Mouse (Mus musculus): ENCODE measurements around the gene Tgfbr3l.

DNA sequence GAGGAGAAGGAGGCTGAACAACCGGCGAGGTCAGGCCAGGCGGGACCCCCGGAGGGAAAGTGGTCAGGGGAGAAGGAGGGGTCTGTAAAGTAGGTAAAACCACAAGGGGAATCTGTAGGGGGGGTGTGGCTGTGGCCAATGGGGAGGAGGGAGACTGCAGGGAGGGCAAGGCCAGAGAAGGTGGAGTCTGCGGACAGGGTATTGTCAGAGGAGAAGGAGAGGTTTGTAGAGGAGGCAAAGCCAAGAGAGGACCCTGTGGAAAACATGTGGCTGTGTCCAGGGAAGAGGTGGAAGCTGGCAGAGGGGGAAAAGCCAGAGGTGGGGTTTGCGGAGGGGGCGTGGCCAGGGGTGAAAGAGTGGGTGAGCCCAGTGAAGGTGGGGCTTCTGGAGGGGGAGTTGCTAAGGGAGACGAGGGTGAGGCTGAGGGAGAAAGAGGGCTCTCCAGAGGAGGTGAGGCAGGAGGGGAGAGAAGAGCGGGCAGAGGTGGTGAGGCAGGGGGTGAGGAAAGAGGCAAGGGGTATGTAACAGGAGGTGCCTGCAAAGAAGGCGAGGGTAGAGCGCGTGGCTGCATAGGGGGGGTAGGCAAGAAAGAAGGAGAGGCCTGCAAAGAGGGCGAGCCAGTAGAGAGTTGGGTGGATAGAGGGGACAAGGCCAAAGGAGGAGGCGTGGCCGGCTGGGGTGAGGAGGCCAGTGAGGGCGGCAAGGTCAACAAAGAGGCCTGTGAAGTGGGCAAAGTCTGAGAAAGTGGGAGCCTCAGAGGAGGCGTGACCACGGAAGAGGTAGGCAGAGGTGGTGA lies 34.6 kb upstream of the Tgfbr3l start:
- TF ChIP-seq CTCF (IDR thresholded peaks at IDR 0.05; ENCODE audit: low read depth, low read length) = no peak
- TF ChIP-seq POLR2A (IDR thresholded peaks at IDR 0.05; ENCODE audit: extremely low read depth, insufficient read depth, low read length) = no peak

All from liver, adult 2 months (tissue).